Mouse (Mus musculus): ENCODE data around the gene Epb41l2. TPM values are rescaled to one million over a fixed set of nuclear protein-coding genes. Genes with fewer than 3 reads are reported as not detected.
A peak's percentile ranks its signal among the peaks of the same experiment; 100 is the strongest.

Epb41l2 gene
- polyA plus RNA-seq, 1 experiment from 2014 or later: 40.8 TPM

GRCm38 (mm10) chr10:25359959-25360811, 587 bp downstream of the Epb41l2 start:
- Histone ChIP-seq H3K4me2 (peak overlapping the region; percentile 73), H3K4me3 (ENCODE audit: low read depth, low read length) (peak overlapping the region; percentile 81), H3K9me3 (ENCODE audit: control insufficient read depth, low read length) (no peaks in the 10 kb centered on the region), H3K9ac (ENCODE audit: low read length) (peak overlapping the region; percentile 79), H3K27me3 (ENCODE audit: control insufficient read depth, insufficient read depth, low read length) (no peaks in the 10 kb centered on the region), H3K36me3 (ENCODE audit: control insufficient read depth, insufficient read depth, low read length) (no peaks in the 10 kb centered on the region), H3K4me1 (ENCODE audit: control insufficient read depth, insufficient read depth, low read length) (peaks cover 7% of the 10 kb centered on the region), H3K27ac (ENCODE audit: low read depth, low read length) (peak overlapping the region; percentile 12; the same call in 1 of the 2 replicates)
- ATAC-seq (ENCODE audit: low FRiP score) (no peak; the same call in none of the 2 replicates), DNase-seq (ENCODE audit: low spot score, missing footprints) (peak; percentile 94)
- under 1% methylated on average over 53 of the region's 84 CpGs for WGBS

GRCm38 (mm10) chr10:25362235-25362634, 2.6 kb downstream of the Epb41l2 start:
- WGBS: 72% methylated on average over 6 of the region's 6 CpGs
- H3K27ac ChIP-seq (ENCODE audit: low read depth, low read length): no peak overlapping the region
- H3K4me2 ChIP-seq: no peak overlapping the region
- H3K9me3 ChIP-seq (ENCODE audit: control insufficient read depth, low read length): no peaks in the 10 kb centered on the region
- H3K4me3 ChIP-seq (ENCODE audit: low read depth, low read length): no peak overlapping the region
- peaks cover 7% of the 10 kb centered on the region for H3K4me1 ChIP-seq (ENCODE audit: control insufficient read depth, insufficient read depth, low read length)
- no peak overlapping the region for H3K9ac ChIP-seq (ENCODE audit: low read length)
- H3K36me3 ChIP-seq (ENCODE audit: control insufficient read depth, insufficient read depth, low read length): no peaks in the 10 kb centered on the region
- ATAC-seq (ENCODE audit: low FRiP score) (no peak), DNase-seq (ENCODE audit: low spot score, missing footprints) (no peak)
- no peaks in the 10 kb centered on the region for H3K27me3 ChIP-seq (ENCODE audit: control insufficient read depth, insufficient read depth, low read length)

- H3K9ac ChIP-seq (ENCODE audit: low read length): no peak overlapping the region
- H3K27ac ChIP-seq (ENCODE audit: low read depth, low read length): no peak overlapping the region
- no peak overlapping the region for H3K4me3 ChIP-seq (ENCODE audit: low read depth, low read length)
- no peaks in the 10 kb centered on the region for H3K27me3 ChIP-seq (ENCODE audit: control insufficient read depth, insufficient read depth, low read length)
- DNase-seq (ENCODE audit: low spot score, missing footprints) (no peak), ATAC-seq (ENCODE audit: low FRiP score) (no peak)
- peaks cover 13% of the 10 kb centered on the region for H3K4me1 ChIP-seq (ENCODE audit: control insufficient read depth, insufficient read depth, low read length)
- no peaks in the 10 kb centered on the region for H3K9me3 ChIP-seq (ENCODE audit: control insufficient read depth, low read length)
- no peaks in the 10 kb centered on the region for H3K36me3 ChIP-seq (ENCODE audit: control insufficient read depth, insufficient read depth, low read length)
- 92% methylated on average over 7 of the region's 7 CpGs for WGBS
- H3K4me2 ChIP-seq: no peak overlapping the region
Measured at GRCm38 (mm10) chr10:25365158-25365557, 5.6 kb downstream of the Epb41l2 start.

GRCm38 (mm10) chr10:25365708-25366107, 6.1 kb downstream of the Epb41l2 start:
- no peak overlapping the region for H3K4me3 ChIP-seq (ENCODE audit: low read depth, low read length)
- ATAC-seq (ENCODE audit: low FRiP score): no peak
- WGBS: 90% methylated on average over 7 of the region's 7 CpGs

DNA sequence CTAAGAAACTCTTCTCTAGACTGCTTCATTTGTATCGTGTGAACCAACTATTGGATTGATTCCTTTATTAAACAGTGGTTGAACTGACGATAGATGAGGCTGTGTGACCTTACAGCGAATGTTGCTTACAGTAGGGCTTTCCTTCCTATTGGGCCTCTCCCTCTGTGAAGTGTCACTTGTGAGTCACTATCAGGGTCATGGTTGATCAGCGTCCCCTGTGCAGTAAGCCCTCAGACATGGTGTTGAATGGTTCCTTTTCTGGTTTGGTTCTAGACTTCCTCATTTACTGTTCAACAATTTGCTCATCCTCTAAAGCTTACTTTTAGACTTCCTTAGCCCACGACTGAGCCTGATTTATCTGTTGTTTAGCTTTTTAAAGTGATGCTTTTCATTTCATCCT, 7.1 kb downstream of the Epb41l2 start:
- no peak overlapping the region for H3K4me2 ChIP-seq
- no peak overlapping the region for H3K4me3 ChIP-seq (ENCODE audit: low read depth, low read length)
- H3K9ac ChIP-seq (ENCODE audit: low read length): no peak overlapping the region

More at GRCm38 (mm10) chr10:25365708-25366107, 6.1 kb downstream of the Epb41l2 start:
- H3K4me2 ChIP-seq: no peak overlapping the region
- H3K4me1 ChIP-seq (ENCODE audit: control insufficient read depth, insufficient read depth, low read length): peaks cover 9% of the 10 kb centered on the region
- no peak for DNase-seq (ENCODE audit: low spot score, missing footprints)
- no peaks in the 10 kb centered on the region for H3K27me3 ChIP-seq (ENCODE audit: control insufficient read depth, insufficient read depth, low read length)
- H3K27ac ChIP-seq (ENCODE audit: low read depth, low read length): no peak overlapping the region
- no peaks in the 10 kb centered on the region for H3K9me3 ChIP-seq (ENCODE audit: control insufficient read depth, low read length)
- no peaks in the 10 kb centered on the region for H3K36me3 ChIP-seq (ENCODE audit: control insufficient read depth, insufficient read depth, low read length)
- no peak overlapping the region for H3K9ac ChIP-seq (ENCODE audit: low read length)

DNA sequence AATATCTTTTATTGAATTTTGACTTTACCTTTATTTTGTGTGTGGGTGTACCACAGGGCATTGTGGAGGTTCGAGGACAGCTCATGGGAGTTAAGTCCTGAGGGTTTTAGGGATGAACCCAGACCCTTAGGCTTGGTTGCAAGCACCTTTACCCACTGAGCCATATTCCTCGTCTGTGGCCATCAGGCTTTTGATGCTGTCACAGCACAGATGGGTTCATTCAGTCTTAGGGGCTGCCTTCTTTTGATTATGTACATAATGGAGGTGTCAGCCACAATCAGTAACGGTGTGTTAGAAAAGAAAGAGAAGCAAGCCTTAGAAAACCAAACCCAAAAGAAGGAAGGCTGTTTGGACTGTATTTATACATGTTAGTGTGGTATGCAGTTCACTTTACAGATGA, 9.3 kb downstream of the Epb41l2 start:
- whole genome bisulfite sequencing: 43% methylated on average over 3 of the region's 3 CpGs
- Histone ChIP-seq H3K4me2 (no peak overlapping the region), H3K27ac (ENCODE audit: low read depth, low read length) (no peak overlapping the region), H3K9ac (ENCODE audit: low read length) (no peak overlapping the region), H3K27me3 (ENCODE audit: control insufficient read depth, insufficient read depth, low read length) (no peaks in the 10 kb centered on the region), H3K4me3 (ENCODE audit: low read depth, low read length) (no peak overlapping the region), H3K4me1 (ENCODE audit: control insufficient read depth, insufficient read depth, low read length) (peaks cover 10% of the 10 kb centered on the region), H3K9me3 (ENCODE audit: control insufficient read depth, low read length) (no peaks in the 10 kb centered on the region), H3K36me3 (ENCODE audit: control insufficient read depth, insufficient read depth, low read length) (no peaks in the 10 kb centered on the region)
- ATAC-seq (ENCODE audit: low FRiP score): peak; percentile 76
- DNase-seq (ENCODE audit: low spot score, missing footprints): peak; percentile 81

More for the DNA sequence above, 7.1 kb downstream of the Epb41l2 start:
- Histone ChIP-seq H3K36me3 (ENCODE audit: control insufficient read depth, insufficient read depth, low read length) (no peaks in the 10 kb centered on the region), H3K27me3 (ENCODE audit: control insufficient read depth, insufficient read depth, low read length) (no peaks in the 10 kb centered on the region), H3K4me1 (ENCODE audit: control insufficient read depth, insufficient read depth, low read length) (peaks cover 6% of the 10 kb centered on the region), H3K27ac (ENCODE audit: low read depth, low read length) (no peak overlapping the region), H3K9me3 (ENCODE audit: control insufficient read depth, low read length) (no peaks in the 10 kb centered on the region)
- WGBS: 86% methylated on average over 5 of the region's 5 CpGs
- ATAC-seq (ENCODE audit: low FRiP score): no peak
- no peak for DNase-seq (ENCODE audit: low spot score, missing footprints)

GRCm38 (mm10) chr10:25369691-25370090, 10.1 kb downstream of the Epb41l2 start:
- Histone ChIP-seq H3K27me3 (ENCODE audit: control insufficient read depth, insufficient read depth, low read length) (no peaks in the 10 kb centered on the region), H3K4me2 (no peak overlapping the region), H3K4me1 (ENCODE audit: control insufficient read depth, insufficient read depth, low read length) (peaks cover 10% of the 10 kb centered on the region), H3K9me3 (ENCODE audit: control insufficient read depth, low read length) (no peaks in the 10 kb centered on the region), H3K27ac (ENCODE audit: low read depth, low read length) (no peak overlapping the region), H3K36me3 (ENCODE audit: control insufficient read depth, insufficient read depth, low read length) (no peaks in the 10 kb centered on the region), H3K4me3 (ENCODE audit: low read depth, low read length) (no peak overlapping the region), H3K9ac (ENCODE audit: low read length) (no peak overlapping the region)
- WGBS: 85% methylated on average over 9 of the region's 9 CpGs
- no peak for ATAC-seq (ENCODE audit: low FRiP score)
- peak; percentile 83 for DNase-seq (ENCODE audit: low spot score, missing footprints)

- H3K27ac ChIP-seq (ENCODE audit: low read depth, low read length): no peak overlapping the region
- no peak overlapping the region for H3K4me3 ChIP-seq (ENCODE audit: low read depth, low read length)
- H3K9me3 ChIP-seq (ENCODE audit: control insufficient read depth, low read length): no peaks in the 10 kb centered on the region
- 75% methylated on average over 2 of the region's 2 CpGs for WGBS
- DNase-seq (ENCODE audit: low spot score, missing footprints): peak; percentile 81
- peaks cover 10% of the 10 kb centered on the region for H3K4me1 ChIP-seq (ENCODE audit: control insufficient read depth, insufficient read depth, low read length)
- no peaks in the 10 kb centered on the region for H3K36me3 ChIP-seq (ENCODE audit: control insufficient read depth, insufficient read depth, low read length)
- no peaks in the 10 kb centered on the region for H3K27me3 ChIP-seq (ENCODE audit: control insufficient read depth, insufficient read depth, low read length)
- no peak overlapping the region for H3K9ac ChIP-seq (ENCODE audit: low read length)
- ATAC-seq (ENCODE audit: low FRiP score): no peak
- H3K4me2 ChIP-seq: no peak overlapping the region
Measured at GRCm38 (mm10) chr10:25371336-25371735, 11.7 kb downstream of the Epb41l2 start.

DNA sequence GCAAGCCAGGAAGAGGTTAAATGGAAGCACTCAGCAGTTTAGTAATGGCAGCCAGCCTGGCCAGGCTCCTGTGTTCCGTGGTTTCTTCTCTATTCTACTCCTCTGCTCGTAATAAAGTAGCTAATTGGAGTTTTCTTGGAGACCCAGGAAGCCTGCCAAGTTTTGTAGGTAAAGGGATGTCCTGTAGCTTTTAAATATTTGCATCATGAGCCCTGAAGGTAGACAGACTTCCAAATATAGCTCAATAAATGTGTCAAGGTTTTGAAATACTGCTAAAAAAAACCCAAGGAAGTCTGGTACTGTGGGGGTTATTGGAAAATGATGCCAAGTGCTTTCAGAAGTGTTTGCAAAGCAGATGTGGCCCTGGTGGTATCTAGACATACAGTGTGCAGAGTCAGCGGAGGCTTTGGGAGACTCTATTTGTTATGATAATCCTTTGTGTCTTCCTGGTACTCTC, 12.3 kb downstream of the Epb41l2 start:
- Histone ChIP-seq H3K4me3 (ENCODE audit: low read depth, low read length) (no peak overlapping the region), H3K36me3 (ENCODE audit: control insufficient read depth, insufficient read depth, low read length) (no peaks in the 10 kb centered on the region), H3K27ac (ENCODE audit: low read depth, low read length) (no peak overlapping the region), H3K9me3 (ENCODE audit: control insufficient read depth, low read length) (no peaks in the 10 kb centered on the region), H3K4me2 (no peak overlapping the region), H3K9ac (ENCODE audit: low read length) (no peak overlapping the region), H3K4me1 (ENCODE audit: control insufficient read depth, insufficient read depth, low read length) (peaks cover 10% of the 10 kb centered on the region), H3K27me3 (ENCODE audit: control insufficient read depth, insufficient read depth, low read length) (no peaks in the 10 kb centered on the region)
- ATAC-seq (ENCODE audit: low FRiP score) (no peak), DNase-seq (ENCODE audit: low spot score, missing footprints) (peak; percentile 81)
- WGBS: 25% methylated on average over 3 of the region's 3 CpGs
